Mouse (Mus musculus): ENCODE results near the gene Gm10320. TPM values are rescaled to one million over a fixed set of nuclear protein-coding genes. Genes with fewer than 3 reads are reported as not detected.

Gene Gm10320
- total RNA-seq (2015) (14.4 and 15.0 TPM in 2 replicates), total RNA-seq (2017) (0.54 and 1.7 TPM in 2 replicates)

DNA sequence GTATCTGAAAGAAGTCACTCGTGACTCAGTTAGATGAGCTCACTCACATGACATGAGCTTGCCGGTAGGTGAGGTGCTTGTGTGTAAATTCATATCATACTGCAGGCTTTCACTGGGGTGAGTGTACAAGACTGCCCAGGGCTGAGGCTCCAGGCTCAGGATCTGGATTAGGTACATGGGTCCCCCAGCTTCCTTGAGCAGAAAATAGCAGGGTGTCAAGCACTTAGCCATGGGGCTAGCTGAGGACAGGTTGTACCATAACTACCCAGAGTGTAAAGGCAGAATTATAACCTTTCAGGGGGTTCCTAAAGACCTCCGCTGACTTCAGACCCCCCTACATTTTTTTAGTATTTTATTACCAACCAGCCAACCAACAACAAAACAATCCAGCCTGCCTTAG is at the start of gene Gm10320:
TSS of gene Gm10320 (minus strand) at position 93 of the 400 bp plus-strand sequence.
- no peak for ATAC-seq (replicated peaks; ENCODE audit: poor library complexity)

- no peak for ATAC-seq (replicated peaks; ENCODE audit: poor library complexity)
Observed at GRCm38 (mm10) chr13:98541601-98542000, 49.8 kb upstream of the Gm10320 start.

DNA sequence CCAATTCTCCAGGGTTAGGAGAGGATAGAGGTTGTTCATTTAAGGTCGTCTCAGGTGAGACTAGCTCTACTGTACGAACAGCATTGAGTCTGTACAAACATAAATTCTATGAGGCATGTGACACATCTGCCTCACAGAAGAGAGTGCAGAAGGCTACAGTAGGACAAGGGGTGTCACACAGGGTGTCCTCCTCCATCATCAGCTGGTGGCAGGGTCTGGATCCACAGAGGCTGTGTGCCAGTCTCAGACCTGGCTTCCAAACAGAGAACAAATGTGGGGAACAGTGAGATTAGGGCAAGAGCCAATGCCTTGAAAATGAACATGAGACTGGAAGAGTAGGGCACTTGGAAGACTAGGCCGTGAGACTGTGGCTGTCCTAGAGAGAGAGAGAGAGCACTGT is 48.4 kb upstream of the Gm10320 start:
- no peak for ATAC-seq (replicated peaks; ENCODE audit: poor library complexity)

DNA sequence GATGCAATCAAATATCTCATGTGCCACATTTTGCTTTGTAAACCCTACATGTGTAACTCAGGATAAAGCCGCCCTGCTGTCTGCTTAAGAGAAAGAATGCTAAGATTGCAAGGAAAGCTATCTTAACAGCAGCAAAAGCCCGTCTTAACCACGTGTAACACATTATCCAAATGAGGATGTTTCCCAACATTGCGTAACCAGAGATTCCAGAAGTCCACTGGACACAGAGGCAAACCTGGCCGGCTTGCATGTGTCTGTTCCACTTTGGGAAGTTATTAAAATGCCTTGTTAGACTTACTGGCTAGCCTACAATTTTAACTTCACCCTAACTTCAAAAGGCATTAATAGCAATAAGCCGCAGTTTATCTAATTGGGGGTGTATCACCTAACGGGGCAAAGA is 47.5 kb upstream of the Gm10320 start:
- no peak for ATAC-seq (replicated peaks; ENCODE audit: poor library complexity)

DNA sequence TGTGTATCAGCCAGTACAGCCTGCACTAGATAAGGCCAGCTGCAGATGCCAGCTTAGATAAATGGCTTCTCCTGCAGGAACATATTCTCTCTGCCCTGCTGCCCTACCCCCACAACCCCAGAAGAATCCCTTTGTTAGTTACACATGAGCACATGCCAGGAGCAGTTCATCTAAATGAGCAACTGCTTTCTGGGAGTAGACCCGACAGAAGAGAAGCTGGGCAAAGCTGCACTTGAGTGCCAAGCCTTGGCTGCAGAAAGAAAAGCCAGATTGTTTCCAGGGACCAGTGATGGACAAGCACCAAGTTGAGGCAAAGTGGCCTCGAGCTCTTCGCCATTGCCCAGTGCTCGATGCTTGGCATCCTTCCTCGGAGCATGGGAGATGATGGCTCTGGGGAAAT is 46.8 kb upstream of the Gm10320 start:
- ATAC-seq (replicated peaks; ENCODE audit: poor library complexity) = no peak

DNA sequence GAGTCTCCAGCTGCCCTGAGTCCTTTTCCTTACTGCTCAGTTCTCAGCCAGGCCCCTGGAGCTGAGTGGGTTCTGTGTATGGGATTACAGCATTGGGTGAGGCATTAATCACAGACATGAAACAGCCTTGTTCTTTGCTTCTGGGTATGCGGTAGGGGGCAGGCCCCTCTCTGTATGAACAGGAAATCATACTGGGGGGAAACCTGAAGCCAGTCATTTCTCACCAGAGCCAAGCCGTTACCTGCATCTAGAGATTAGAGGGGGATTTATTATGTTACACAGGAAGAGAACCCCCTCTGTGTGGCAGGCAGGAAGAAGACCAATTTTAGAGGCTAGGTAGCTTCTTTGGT is 43.1 kb upstream of the Gm10320 start:
- ATAC-seq (replicated peaks; ENCODE audit: poor library complexity) = no peak

DNA sequence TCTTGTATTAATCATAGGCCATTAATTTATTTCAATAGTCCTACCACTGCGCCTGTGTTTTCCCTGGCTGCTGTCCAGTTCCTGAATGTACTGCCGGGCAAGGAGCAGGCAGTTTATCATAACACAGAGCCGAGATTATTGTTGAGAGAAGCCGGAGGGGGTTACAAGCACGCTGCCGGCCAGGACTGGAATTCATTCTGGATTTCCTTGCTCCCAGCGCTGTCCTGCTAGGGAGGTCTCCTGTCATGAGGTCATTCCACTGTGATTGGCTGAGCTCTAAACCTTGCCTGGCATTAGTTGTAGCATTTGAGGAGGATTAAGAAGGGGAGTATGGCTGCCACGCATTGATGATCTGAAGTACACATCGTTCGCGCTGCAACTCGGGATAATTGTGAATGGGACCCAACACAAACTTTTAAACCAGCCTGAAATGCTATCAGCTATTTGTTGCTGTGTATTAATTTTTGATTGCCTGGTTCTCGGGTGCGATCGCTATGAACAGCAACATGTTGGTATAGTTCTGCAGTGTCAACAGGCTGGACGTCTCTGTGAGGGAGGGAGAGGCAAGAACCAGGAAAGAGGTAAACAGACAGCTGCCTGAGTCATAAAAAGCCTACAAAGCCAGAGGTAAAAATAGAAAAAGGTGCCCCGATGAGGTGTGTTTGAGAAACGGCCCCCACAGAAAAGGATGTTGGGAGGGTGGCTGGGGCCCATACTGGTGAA is 42.5 kb upstream of the Gm10320 start:
- no peak for ATAC-seq (replicated peaks; ENCODE audit: poor library complexity)

GRCm38 (mm10) chr13:98533415-98533814 is 41.6 kb upstream of the Gm10320 start:
- no peak for ATAC-seq (replicated peaks; ENCODE audit: poor library complexity)

GRCm38 (mm10) chr13:98532699-98533375 is 41.0 kb upstream of the Gm10320 start:
- ATAC-seq (replicated peaks; ENCODE audit: poor library complexity) = no peak

- no peak for ATAC-seq (replicated peaks; ENCODE audit: poor library complexity)
Observed at GRCm38 (mm10) chr13:98531976-98532375, 40.2 kb upstream of the Gm10320 start.

- no peak for ATAC-seq (replicated peaks; ENCODE audit: poor library complexity)
Observed at GRCm38 (mm10) chr13:98531306-98531705, 39.5 kb upstream of the Gm10320 start.

DNA sequence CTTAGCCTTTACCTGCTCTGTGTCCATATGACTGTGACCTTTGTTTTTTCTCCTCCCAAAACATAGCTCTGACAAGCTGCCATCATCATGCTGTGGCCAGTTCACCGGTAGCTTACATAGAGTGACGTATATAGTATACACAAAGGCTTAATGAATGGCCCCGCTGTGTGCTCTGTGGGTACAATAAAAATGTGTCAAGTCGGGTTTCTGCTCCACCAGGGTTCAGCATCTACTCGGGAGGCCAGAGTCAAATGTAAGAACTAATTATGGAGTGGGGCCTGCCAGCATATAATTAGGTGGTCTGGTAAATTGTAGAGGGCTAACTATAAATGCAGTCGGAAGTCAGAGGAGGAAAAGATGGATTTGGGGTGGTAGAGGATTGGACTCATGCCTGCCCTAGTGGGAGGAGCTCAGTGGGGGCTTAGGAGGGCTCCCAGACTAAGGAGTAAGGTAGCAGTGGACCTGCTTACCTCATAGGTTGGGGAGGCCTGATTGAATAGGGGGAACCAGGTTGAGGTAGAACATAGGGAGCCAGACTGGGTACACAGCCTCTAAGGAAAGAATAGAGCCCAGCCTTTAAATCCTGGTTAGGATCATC is 32.0 kb upstream of the Gm10320 start:
- ATAC-seq (replicated peaks; ENCODE audit: poor library complexity) = no peak

GRCm38 (mm10) chr13:98518341-98518740 is 26.5 kb upstream of the Gm10320 start:
- no peak for ATAC-seq (replicated peaks; ENCODE audit: poor library complexity)

DNA sequence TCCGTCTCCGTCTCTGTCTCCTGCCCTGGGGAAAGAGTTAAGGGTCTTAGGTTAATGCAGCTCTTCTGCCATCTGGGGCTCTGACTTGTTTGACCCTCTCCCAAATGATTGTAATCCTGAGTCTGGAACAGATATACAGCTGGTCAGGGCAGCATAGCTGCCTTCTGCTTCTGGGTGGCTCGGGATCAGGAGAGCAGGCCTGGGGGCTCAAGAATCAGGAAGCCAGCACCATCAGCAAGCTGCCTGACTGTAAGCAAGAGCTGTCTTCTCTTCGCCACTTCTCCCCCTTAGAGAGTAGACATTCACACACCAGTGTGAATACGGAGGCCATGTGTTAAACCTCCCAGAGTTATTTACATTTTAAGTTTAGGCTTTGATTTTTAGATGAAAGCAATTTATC is 25.9 kb upstream of the Gm10320 start:
- ATAC-seq (replicated peaks; ENCODE audit: poor library complexity) = no peak

DNA sequence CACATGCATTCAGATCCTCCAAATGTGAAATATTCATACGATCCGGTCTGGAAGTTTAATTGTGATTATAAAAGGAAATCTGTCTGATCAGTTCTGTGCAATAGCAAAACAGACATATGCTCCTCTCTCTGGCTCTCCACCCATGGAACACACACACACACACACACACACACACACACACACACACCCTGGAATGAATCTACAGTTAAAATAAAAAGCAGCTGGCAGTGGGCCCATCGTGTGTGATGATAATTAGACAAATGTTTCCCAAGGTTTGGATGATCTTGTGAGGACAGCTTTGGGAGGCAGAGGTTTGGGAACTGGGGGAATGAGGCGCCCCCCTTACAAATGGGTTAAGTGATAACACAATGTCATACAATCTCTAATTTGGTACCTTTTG is 25.2 kb upstream of the Gm10320 start:
- no peak for ATAC-seq (replicated peaks; ENCODE audit: poor library complexity)

DNA sequence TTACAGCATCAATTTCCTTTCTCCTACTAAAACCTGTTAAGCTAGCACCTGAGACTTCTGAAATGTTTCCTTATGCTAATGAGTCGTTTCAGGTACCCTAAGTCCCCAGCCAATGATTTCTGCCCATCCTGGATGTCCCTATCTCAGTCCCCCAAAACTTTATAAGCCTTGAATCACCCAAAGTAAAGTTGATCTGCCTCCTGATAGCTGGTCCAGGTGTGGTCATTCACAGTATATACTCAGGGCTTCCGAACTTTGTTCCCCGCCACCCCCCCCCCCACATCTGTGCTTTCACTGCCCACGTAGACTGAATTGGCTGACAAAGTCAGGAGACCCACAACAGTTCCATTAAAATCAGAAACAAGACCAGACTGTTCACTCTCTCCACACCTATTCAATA is 20.3 kb upstream of the Gm10320 start:
- ATAC-seq (replicated peaks; ENCODE audit: poor library complexity) = no peak

DNA sequence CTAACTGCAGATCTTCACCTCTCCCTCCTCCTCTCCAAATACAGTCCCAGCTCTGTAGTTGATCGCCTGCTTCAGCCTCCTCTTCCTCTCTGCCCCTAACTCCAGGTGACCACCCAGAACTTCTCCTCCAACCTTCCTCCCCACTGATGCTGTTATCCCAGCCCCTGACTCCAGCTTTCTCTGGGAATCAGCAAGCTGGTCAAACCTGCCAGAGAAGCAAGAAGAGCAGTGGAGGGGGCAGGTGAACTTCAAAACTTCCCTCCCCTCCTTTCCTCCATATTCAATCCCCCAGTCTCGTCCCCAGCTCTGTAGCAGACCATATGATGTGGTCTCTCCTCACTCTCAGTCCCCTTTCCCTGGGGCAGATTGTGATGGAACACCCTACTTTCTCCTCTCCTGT is 15.9 kb upstream of the Gm10320 start:
- ATAC-seq (replicated peaks; ENCODE audit: poor library complexity) = no peak

DNA sequence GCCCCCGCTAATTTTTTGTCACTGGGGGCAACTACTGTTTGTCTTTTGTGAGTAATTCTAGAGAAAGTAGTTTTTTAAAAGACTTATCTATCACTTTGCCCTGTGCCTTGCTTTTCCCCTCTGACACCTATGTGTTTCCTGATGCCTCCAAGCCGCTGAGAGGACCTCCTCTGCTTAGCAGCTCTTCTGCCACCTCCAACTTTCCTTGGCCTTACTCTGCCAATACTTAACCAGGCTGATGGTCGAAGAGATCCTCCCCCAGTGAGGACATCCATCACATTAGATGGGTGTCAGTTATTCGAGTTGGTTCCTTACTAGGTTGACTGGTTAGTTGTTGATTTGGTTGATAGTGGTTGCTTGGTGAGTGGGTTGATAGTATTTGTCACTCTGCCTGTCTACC is 14.7 kb upstream of the Gm10320 start:
- no peak for ATAC-seq (replicated peaks; ENCODE audit: poor library complexity)

DNA sequence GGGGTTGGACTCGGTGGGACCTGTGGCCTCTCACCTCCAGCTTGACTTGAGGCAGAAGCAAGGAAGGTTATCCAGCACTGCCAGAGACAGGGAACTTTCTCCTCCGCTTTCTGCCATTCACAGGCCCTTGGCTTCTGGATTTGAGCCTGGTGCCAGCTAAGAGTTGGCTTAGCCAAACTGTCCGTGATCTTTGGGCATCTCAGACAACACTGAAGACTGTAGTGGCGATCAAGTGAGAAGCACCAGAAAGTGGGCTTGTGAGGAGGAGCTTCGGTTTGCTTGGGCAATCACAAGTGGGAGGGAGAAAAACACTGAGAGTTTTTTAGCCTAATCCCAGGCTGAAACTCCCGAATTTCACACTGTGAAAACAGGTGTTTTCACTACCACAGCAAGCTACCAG is 14.2 kb upstream of the Gm10320 start:
- ATAC-seq (replicated peaks; ENCODE audit: poor library complexity) = no peak

DNA sequence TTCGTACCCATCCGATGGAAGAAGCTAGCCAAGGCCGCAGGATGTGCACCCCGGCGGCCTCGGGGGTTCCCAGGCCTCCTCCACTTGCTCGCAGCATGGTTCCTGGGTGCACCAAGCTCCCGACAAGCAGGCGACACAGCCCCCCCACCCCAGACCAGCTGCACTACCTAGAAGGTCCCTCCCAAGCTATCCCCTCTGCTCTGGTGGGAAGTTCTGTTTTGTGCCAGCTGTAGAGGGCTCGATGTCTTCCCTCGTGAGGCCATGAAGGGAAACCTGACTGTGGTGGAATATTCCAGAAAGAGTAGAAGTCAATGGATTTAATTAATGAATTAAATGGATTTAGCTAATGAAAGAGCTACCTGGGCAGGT is 13.7 kb upstream of the Gm10320 start:
- ATAC-seq (replicated peaks; ENCODE audit: poor library complexity) = no peak

GRCm38 (mm10) chr13:98504661-98505488 is 13.1 kb upstream of the Gm10320 start:
- ATAC-seq (replicated peaks; ENCODE audit: poor library complexity) = 0 out of 2 replicates have a peak, but pooled peaks have one; percentile 11
